18 mouse cellular contexts compared by ENCODE assay signal in the genomic region with DNA sequence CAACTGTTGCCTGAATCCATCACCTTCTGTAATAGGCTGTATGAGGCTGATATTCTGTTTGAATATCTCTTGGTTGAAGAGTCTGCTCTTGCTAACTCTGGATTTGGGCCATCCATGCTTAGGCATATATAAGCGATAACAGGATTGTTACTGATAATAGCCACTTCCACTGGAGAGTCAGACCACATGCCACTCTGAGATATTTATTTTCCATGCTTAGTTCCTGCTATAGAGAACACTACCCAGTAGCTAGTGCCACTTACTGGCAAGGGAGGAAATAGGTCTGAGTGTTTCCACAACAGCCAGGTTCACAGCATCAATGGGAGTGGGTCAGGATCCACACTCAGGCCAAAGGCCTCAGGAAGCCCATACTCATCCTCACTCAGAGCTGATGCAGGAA.
"Had no signal": no experiment of that assay in that cellular context is flagged by ENCODE, and none has a peak within 500 bp of the region (broad histone marks: within the 10 kb centered on the region; RNA-seq: fewer than 3 reads in every experiment).

No protein-coding gene starts in this region.

- H3K4me1 ChIP-seq: liver, embryonic 13.5 days; liver, embryonic 15.5 days; megakaryocyte, embryonic 14.5 days; midbrain, embryonic 13.5 days; midbrain, embryonic 15.5 days; neural tube, embryonic 12.5 days; stomach, embryonic 15.5 days had no signal

- H3K9ac ChIP-seq: liver, embryonic 13.5 days; liver, embryonic 15.5 days; liver, postnatal 0 days; lung, embryonic 14.5 days; midbrain, embryonic 13.5 days; midbrain, embryonic 15.5 days; neural tube, embryonic 12.5 days; stomach, embryonic 15.5 days had no signal

- H3K27me3 ChIP-seq: liver, embryonic 13.5 days; liver, embryonic 15.5 days; megakaryocyte, embryonic 14.5 days; midbrain, embryonic 13.5 days; midbrain, embryonic 15.5 days; neural tube, embryonic 12.5 days; stomach, embryonic 15.5 days had no signal

- ATAC-seq: liver, postnatal 0 days; midbrain, embryonic 13.5 days; midbrain, embryonic 15.5 days had no signal

- H3K9me3 ChIP-seq: liver, embryonic 13.5 days; liver, embryonic 15.5 days; midbrain, embryonic 13.5 days; midbrain, embryonic 15.5 days; neural tube, embryonic 12.5 days; stomach, embryonic 15.5 days had no signal

- H3K4me3 ChIP-seq: liver, embryonic 13.5 days; liver, embryonic 15.5 days; megakaryocyte, embryonic 14.5 days; midbrain, embryonic 13.5 days; midbrain, embryonic 15.5 days; neural tube, embryonic 12.5 days; stomach, embryonic 15.5 days had no signal

- H3K4me2 ChIP-seq: liver, embryonic 11.5 days; liver, embryonic 13.5 days; liver, embryonic 15.5 days; lung, embryonic 14.5 days; midbrain, embryonic 11.5 days; midbrain, embryonic 13.5 days; midbrain, embryonic 15.5 days; neural tube, embryonic 12.5 days; stomach, embryonic 15.5 days had no signal

- DNase-seq: liver; liver, embryonic 13.5 days; liver, postnatal 0 days; lung, embryonic 14.5 days; right cerebral cortex, postnatal 14 days; thymus, adult 2 months; thymus, postnatal 25 days; thymus, postnatal 4 days had no signal

- H3K27ac ChIP-seq: liver, embryonic 13.5 days; liver, embryonic 15.5 days; macrophage; midbrain, embryonic 13.5 days; midbrain, embryonic 15.5 days; neural tube, embryonic 12.5 days; stomach, embryonic 15.5 days; stomach, postnatal 0 days had no signal

- H3K36me3 ChIP-seq: liver, embryonic 13.5 days; liver, embryonic 15.5 days; midbrain, embryonic 13.5 days; midbrain, embryonic 15.5 days; neural tube, embryonic 12.5 days; stomach, embryonic 15.5 days had no signal
